Mouse (Mus musculus): Measurements from ENCODE around the gene Abr. TPM values are rescaled to one million over a fixed set of nuclear protein-coding genes. Genes with fewer than 3 reads are reported as not detected.

Gene Abr
- polyA plus RNA-seq, 1 experiment = 2.4 TPM

DNA sequence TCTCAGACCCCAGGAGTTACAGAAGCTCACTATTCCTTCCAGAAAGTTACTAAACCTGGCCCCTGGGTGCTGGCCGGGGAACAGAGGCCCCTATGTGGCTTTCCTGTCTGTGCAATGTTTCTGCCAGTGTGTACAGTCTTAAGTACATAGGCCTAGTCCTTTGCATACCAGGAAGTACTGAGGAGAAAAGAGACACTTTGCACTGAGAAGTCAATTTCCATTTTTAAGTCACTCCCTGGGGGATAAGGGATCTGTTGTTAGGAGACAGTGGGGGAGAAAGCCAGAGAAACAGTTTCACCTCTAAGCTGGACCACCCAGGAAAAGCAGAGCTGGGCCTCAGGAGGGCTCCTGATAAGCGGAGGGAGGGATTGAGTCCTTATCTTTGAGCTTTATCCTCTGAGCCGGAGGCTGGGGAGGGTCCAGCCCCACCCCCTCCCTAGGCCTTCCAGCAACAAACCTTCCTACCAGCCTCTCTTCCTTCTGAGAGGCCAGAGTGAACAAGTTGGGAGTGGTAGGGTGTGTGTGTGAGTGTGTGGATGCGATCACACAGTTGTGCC lies 138.9 kb downstream of the Abr start:
- Histone ChIP-seq H3K4me3 (ENCODE audit: insufficient read depth, low read depth, low read length) (no peak overlapping the region), H3K27ac (replicated peaks; ENCODE audit: low read depth, low read length) (no peak overlapping the region), H3K4me1 (ENCODE audit: control insufficient read depth, insufficient read depth, insufficient read length, low read length) (no peaks in the 10 kb centered on the region)

GRCm38 (mm10) chr11:76482697-76483096 lies 139.4 kb downstream of the Abr start:
- H3K4me3 ChIP-seq (ENCODE audit: insufficient read depth, low read depth, low read length) = no peak overlapping the region
- no peaks in the 10 kb centered on the region for H3K4me1 ChIP-seq (ENCODE audit: control insufficient read depth, insufficient read depth, insufficient read length, low read length)
- H3K27ac ChIP-seq (replicated peaks; ENCODE audit: low read depth, low read length) = no peak overlapping the region

- no peak overlapping the region for H3K27ac ChIP-seq (replicated peaks; ENCODE audit: low read depth, low read length)
These were observed 139.9 kb downstream of the Abr start for GRCm38 (mm10) chr11:76482183-76482582.

DNA sequence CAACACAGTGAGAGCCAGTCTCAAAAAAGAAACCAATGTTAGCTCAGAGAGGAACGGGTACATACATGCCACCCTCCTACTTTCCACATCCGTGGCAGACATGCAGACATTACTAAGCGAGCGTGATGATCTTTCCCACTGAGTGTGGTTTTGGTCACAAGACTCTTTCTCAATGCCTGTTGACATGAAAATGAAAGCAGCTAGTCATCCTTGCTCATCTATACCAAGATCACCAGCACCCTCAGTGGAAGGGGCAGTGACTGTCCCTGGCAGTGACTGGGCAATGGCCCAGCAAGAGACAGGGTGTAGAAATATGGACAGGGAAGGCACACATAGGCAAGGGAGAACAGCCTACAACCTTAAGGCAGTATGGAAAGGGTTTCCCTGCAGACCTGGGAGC lies 142.4 kb downstream of the Abr start:
- Histone ChIP-seq H3K4me3 (ENCODE audit: insufficient read depth, low read depth, low read length) (no peak overlapping the region), H3K4me1 (ENCODE audit: control insufficient read depth, insufficient read depth, insufficient read length, low read length) (no peaks in the 10 kb centered on the region), H3K27ac (replicated peaks; ENCODE audit: low read depth, low read length) (no peak overlapping the region)

More at GRCm38 (mm10) chr11:76482183-76482582, 139.9 kb downstream of the Abr start:
- no peak overlapping the region for H3K4me3 ChIP-seq (ENCODE audit: insufficient read depth, low read depth, low read length)
- H3K4me1 ChIP-seq (ENCODE audit: control insufficient read depth, insufficient read depth, insufficient read length, low read length) = no peaks in the 10 kb centered on the region

DNA sequence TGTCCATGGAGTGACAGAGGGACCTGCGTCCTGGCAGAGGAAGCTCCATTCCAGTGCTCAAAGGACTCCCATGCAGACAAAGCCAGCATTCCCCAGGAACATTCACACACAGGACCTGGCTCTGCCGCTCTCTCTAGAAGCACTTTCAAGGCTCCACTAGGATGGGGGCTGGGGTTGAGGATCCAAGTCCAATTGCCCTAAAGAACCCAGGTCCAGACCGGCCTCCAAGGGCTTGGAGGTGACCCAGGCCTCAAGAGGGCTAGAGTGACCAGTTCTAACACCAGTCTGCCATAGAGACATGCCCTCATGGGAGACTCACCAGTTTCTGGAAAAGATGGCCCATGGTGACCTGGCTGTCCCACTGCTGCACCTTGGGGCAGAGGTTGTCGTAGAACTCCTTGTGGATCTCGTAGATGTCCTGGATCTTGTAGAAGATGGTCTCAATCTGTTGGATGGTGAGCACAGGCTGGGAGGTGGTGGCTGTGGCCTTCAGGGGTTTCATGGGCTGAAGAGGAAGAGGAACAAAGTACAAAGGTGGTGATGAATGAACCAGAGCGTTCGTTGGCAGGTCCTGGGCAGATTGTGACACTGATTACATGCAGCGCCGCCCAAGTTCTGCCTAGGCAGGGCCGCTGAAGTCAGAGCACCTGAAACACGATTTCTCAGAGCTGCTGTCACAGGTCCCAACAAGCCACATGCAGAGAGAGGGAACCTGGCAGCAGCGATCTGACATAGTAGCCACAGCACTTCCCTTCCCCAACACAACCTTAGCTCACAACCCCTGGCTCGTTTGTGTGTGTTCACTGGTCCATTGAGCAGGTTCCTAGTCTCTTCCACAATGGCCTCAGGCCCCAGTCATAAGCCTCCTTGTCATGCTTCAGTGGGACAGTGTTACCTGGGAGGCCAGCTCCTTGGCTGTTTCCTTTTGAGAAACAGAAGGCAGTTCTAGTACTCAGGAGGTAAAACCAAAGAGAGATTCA lies 143.1 kb downstream of the Abr start:
- Histone ChIP-seq H3K27ac (replicated peaks; ENCODE audit: low read depth, low read length) (0 out of 2 replicates have a peak overlapping the region, but pooled peaks have one; percentile 3), H3K4me3 (ENCODE audit: insufficient read depth, low read depth, low read length) (no peak overlapping the region)

GRCm38 (mm10) chr11:76477095-76477525 lies 145.0 kb downstream of the Abr start:
- Histone ChIP-seq H3K4me1 (ENCODE audit: control insufficient read depth, insufficient read depth, insufficient read length, low read length) (no peaks in the 10 kb centered on the region), H3K4me3 (ENCODE audit: insufficient read depth, low read depth, low read length) (no peak overlapping the region), H3K27ac (replicated peaks; ENCODE audit: low read depth, low read length) (no peak overlapping the region)

More for the DNA sequence above, 143.1 kb downstream of the Abr start:
- H3K4me1 ChIP-seq (ENCODE audit: control insufficient read depth, insufficient read depth, insufficient read length, low read length) = no peaks in the 10 kb centered on the region

DNA sequence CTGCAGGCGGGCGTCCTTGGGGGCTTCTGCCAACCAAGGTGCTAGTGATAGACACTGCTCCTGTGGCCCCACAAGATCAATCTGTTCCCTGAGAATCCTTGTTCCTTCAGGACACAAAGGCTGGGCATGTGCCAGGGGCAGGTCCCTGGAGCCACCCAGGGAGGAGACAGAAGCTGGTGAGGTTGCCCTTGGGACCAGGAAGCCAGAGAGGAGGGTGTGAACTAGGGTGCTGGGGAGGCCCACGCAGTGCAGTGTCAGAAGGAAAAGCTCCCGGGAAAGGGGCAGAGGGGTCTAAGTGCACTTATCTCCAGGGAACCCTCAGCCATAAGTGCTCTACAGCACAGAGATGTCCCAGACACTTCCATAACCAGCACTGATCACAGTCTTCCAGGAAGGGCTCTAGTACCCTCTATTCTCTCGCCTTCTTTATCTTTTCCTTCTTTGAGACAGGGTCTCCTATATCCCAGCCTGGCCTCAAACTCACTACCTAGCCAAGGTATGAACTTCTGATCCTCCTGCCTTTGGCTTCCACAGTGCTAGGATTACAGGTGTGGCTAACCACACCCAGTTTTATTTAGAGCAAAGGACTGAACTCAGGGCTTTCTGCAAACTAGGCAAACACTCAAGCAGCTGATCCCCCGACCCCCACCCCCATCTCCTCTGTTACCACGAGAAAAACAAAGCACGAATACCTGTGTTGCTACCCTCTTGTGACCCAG lies 145.6 kb downstream of the Abr start:
- H3K4me1 ChIP-seq (ENCODE audit: control insufficient read depth, insufficient read depth, insufficient read length, low read length) = no peaks in the 10 kb centered on the region
- no peak overlapping the region for H3K27ac ChIP-seq (replicated peaks; ENCODE audit: low read depth, low read length)
- H3K4me3 ChIP-seq (ENCODE audit: insufficient read depth, low read depth, low read length) = no peak overlapping the region

DNA sequence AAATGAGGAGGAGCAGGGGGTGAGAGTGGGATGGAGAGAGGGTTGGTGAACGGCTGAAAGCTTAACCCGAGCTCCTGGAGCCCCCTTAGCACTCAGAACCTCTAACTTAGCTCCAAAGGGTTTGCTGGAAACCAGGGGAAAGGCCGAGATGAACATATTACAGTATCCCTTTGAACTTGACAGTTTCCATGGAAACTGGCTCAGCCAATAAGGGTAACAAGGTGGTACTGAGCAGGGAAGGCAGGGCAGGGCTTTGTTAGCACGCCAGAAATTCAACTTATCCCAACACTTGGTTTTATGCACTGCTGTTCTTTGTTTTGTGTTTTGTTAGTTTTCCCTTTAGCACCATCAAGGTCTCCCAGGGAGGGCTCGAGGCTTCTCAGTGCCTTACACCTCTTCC lies 149.5 kb downstream of the Abr start:
- no peaks in the 10 kb centered on the region for H3K4me1 ChIP-seq (ENCODE audit: control insufficient read depth, insufficient read depth, insufficient read length, low read length)

DNA sequence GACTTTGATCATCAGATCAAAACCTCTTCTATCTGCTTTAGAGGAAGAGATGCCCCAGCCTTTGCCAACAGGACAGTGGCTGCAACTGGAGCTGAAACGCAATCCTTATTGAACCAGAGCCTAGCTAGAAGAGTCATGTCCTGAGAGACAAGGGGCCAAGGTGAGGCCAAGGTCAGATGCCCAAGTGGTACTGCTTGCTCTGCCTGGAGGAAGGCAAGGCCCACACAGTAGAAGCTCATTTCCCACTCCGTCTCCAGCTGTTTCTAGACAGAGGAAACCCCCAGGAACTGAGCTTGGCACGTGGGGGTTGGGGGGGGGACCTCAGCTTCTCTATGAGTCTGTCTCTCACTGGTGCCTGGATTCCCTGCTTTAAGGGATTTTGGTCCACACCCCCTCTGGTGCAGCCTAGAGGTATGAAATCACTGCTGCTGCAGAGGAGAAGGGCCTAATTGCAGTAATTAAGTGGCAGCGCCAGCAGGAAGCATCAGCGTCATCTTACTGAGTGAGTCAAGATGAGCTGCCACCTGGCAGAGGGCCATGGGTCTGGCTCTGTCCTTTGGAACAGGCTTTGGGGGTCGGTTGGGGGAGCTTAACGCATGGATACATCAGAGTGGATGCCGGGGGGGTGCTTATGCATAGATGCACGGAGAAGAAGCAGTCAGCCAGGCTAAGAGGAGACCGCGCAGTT lies 152.7 kb downstream of the Abr start:
- H3K4me3 ChIP-seq (ENCODE audit: insufficient read depth, low read depth, low read length) = no peak overlapping the region
- H3K27ac ChIP-seq (replicated peaks; ENCODE audit: low read depth, low read length) = no peak overlapping the region
- no peaks in the 10 kb centered on the region for H3K4me1 ChIP-seq (ENCODE audit: control insufficient read depth, insufficient read depth, insufficient read length, low read length)

More for the DNA sequence above, 149.5 kb downstream of the Abr start:
- Histone ChIP-seq H3K27ac (replicated peaks; ENCODE audit: low read depth, low read length) (no peak overlapping the region), H3K4me3 (ENCODE audit: insufficient read depth, low read depth, low read length) (no peak overlapping the region)

- H3K4me3 ChIP-seq (ENCODE audit: insufficient read depth, low read depth, low read length) = no peak overlapping the region
- H3K4me1 ChIP-seq (ENCODE audit: control insufficient read depth, insufficient read depth, insufficient read length, low read length) = no peaks in the 10 kb centered on the region
- H3K27ac ChIP-seq (replicated peaks; ENCODE audit: low read depth, low read length) = no peak overlapping the region
These were observed 153.8 kb downstream of the Abr start for GRCm38 (mm10) chr11:76468347-76468746.

GRCm38 (mm10) chr11:76467487-76468005 lies 154.6 kb downstream of the Abr start:
- Histone ChIP-seq H3K27ac (replicated peaks; ENCODE audit: low read depth, low read length) (no peak overlapping the region), H3K4me3 (ENCODE audit: insufficient read depth, low read depth, low read length) (no peak overlapping the region), H3K4me1 (ENCODE audit: control insufficient read depth, insufficient read depth, insufficient read length, low read length) (no peaks in the 10 kb centered on the region)

- Histone ChIP-seq H3K4me3 (ENCODE audit: insufficient read depth, low read depth, low read length) (no peak overlapping the region), H3K27ac (replicated peaks; ENCODE audit: low read depth, low read length) (no peak overlapping the region), H3K4me1 (ENCODE audit: control insufficient read depth, insufficient read depth, insufficient read length, low read length) (no peaks in the 10 kb centered on the region)
These were observed 155.0 kb downstream of the Abr start for GRCm38 (mm10) chr11:76467073-76467472.

- H3K4me1 ChIP-seq (ENCODE audit: control insufficient read depth, insufficient read depth, insufficient read length, low read length) = no peaks in the 10 kb centered on the region
- no peak overlapping the region for H3K27ac ChIP-seq (replicated peaks; ENCODE audit: low read depth, low read length)
- no peak overlapping the region for H3K4me3 ChIP-seq (ENCODE audit: insufficient read depth, low read depth, low read length)
These were observed 156.2 kb downstream of the Abr start for GRCm38 (mm10) chr11:76465879-76466278.

DNA sequence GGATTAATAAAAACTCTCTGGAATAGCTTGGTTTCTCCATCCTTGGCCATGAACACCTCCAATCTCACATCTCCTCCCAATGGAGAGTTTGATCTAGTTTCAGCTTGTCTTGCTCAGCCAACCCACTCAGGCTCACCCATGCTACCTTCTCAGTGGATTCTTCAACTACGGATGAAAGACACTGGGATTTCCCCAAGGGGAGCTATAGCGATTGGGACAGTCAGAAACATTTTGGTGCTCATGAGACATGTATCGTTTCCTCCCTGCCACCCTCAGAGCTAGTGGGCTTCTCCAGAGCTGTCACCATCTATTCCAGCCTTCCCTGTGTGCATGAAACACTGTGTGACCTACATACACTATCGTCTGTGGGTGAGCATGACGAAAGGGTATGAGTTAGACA lies 160.4 kb downstream of the Abr start:
- Histone ChIP-seq H3K27ac (replicated peaks; ENCODE audit: low read depth, low read length) (no peak overlapping the region), H3K4me1 (ENCODE audit: control insufficient read depth, insufficient read depth, insufficient read length, low read length) (no peaks in the 10 kb centered on the region), H3K4me3 (ENCODE audit: insufficient read depth, low read depth, low read length) (no peak overlapping the region)

Measured in brown adipose tissue, adult 24 weeks (tissue).